Mouse (Mus musculus) neural tube, embryonic 13.5 days (tissue): ENCODE measurements at regions not wholly inside any gene's neighbourhood (a gene's known extent, or its start where the extent isn't known, plus 50 kb on each side); places are given as distances from the start of the nearest gene placed in this dataset.

Experiments used
- ATAC-seq: fragments of 200-750 bp; cut with Nextera tagmentation; 2 replicates; pipeline ENCODE4 v1.8.0; 2017; ENCODE audit warnings: low read depth, mild to moderate bottlenecking, moderate TSS enrichment, moderate library complexity
- H3K27ac ChIP-seq: fragments of 300-500 bp; sonication (generic); replicated peaks from 2 replicates; pipeline ENCODE4 v1.5.1; 2015; ENCODE audit warnings: moderate library complexity, mild to moderate bottlenecking, inconsistent platforms
- H3K27me3 ChIP-seq: fragments of 300-500 bp; sonication (generic); 2 replicates; pipeline ENCODE4 v1.6.1; 2015; ENCODE audit warnings: mild to moderate bottlenecking, inconsistent platforms
- H3K36me3 ChIP-seq: fragments of 300-500 bp; sonication (generic); 2 replicates; pipeline ENCODE4 v1.6.1; 2015; ENCODE audit warnings: mild to moderate bottlenecking, inconsistent platforms
- H3K4me1 ChIP-seq: fragments of 300-500 bp; sonication (generic); replicated peaks from 2 replicates; pipeline ENCODE4 v1.6.1; 2015; ENCODE audit warnings: inconsistent platforms
- H3K4me2 ChIP-seq: fragments of 300-500 bp; sonication (generic); 2 replicates; pipeline ENCODE4 v1.6.1; 2015; ENCODE audit warnings: inconsistent platforms, mild to moderate bottlenecking, moderate library complexity
- H3K4me3 ChIP-seq: fragments of 300-500 bp; sonication (generic); 2 replicates; pipeline ENCODE4 v1.5.1; 2015; ENCODE audit warnings: mild to moderate bottlenecking, inconsistent platforms
- H3K9ac ChIP-seq: fragments of 300-500 bp; sonication (generic); 2 replicates; pipeline ENCODE4 v1.6.1; 2015; ENCODE audit warnings: moderate library complexity, mild to moderate bottlenecking, inconsistent platforms
- H3K9me3 ChIP-seq: fragments of 300-500 bp; sonication (generic); 2 replicates; pipeline ENCODE4 v1.6.1; 2016; ENCODE audit warnings: inconsistent platforms
- WGBS: fragments of 180-500 bp; shearing (Covaris S2); methylation state at CpG from one replicate; pipeline ENCODE4 v1.1.7; 2015; 5-methylcytosine and 5-hydroxymethylcytosine counted together

- peaks cover 11% of the 10 kb centered on the region for H3K4me1 ChIP-seq
- H3K9me3 ChIP-seq, result no peaks in the 10 kb centered on the region
- WGBS, result 79% methylated on average over 4 of the region's 6 CpGs
- no peak overlapping the region for H3K27ac ChIP-seq
- no peaks in the 10 kb centered on the region for H3K36me3 ChIP-seq
- no peaks in the 10 kb centered on the region for H3K27me3 ChIP-seq
- H3K4me2 ChIP-seq, result no peak overlapping the region
- H3K9ac ChIP-seq, result no peak overlapping the region
- ATAC-seq, result no peak
- no peak overlapping the region for H3K4me3 ChIP-seq
Observed at GRCm38 (mm10) chr10:42075545-42075944, 57.3 kb upstream of the Armc2 start.

DNA sequence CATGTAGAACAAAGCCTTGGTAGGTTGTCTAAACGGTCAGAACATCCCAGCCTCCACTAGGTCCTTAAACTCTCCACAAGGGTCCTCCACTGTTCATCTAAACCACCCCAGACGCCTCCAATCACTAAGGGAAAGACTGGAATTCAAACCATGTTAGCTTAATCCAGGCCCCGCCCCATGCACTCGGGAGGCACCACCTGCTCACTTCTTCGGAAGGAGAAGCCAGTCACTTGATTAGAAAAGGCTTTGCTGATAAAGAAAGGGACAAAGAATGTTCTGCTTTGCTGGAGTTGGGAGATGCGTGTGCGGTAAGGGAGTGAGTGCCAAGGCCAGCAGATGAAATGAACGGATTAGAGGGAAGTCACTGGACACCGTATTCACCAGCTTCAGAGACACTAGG lies 54.5 kb upstream of the Armc2 start:
- ATAC-seq, result no peak
- WGBS, result 56% methylated on average over 9 of the region's 9 CpGs

DNA sequence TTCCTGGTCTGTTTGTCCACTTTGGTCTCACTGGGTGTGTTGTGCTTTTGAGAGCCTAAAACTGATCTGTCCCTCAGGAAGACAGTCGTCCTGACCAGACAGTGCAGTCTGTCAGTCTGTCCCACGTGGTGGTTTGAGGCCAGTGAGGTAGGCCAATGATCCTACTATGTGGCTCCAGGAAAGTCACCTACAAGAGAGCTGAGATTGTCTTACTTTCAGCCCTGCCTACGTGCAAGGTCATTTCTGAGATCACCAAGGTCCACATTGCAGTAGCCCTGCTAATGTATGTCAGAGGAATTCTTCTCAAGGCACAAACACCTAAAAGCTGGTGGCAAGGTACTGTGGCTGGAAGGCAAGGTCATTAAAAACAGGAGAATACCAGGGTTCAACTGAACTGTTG lies 53.9 kb upstream of the Armc2 start:
- Histone ChIP-seq H3K4me3 (no peak overlapping the region), H3K9ac (no peak overlapping the region), H3K36me3 (no peaks in the 10 kb centered on the region), H3K4me2 (no peak overlapping the region), H3K27me3 (no peaks in the 10 kb centered on the region), H3K9me3 (no peaks in the 10 kb centered on the region), H3K27ac (no peak overlapping the region), H3K4me1 (peaks cover 11% of the 10 kb centered on the region)
- ATAC-seq, result no peak
- 47% methylated on average over 3 of the region's 3 CpGs for WGBS

More for the DNA sequence above, 54.5 kb upstream of the Armc2 start:
- Histone ChIP-seq H3K9ac (no peak overlapping the region), H3K4me2 (no peak overlapping the region), H3K4me3 (no peak overlapping the region), H3K27ac (no peak overlapping the region), H3K9me3 (no peaks in the 10 kb centered on the region), H3K27me3 (no peaks in the 10 kb centered on the region), H3K36me3 (no peaks in the 10 kb centered on the region), H3K4me1 (peaks cover 11% of the 10 kb centered on the region)

- 26% methylated on average over 8 of the region's 8 CpGs for WGBS
- no peaks in the 10 kb centered on the region for H3K36me3 ChIP-seq
- no peak overlapping the region for H3K4me2 ChIP-seq
- H3K4me3 ChIP-seq, result no peak overlapping the region
- peaks cover 11% of the 10 kb centered on the region for H3K4me1 ChIP-seq
- ATAC-seq, result peak; percentile 42
- H3K27ac ChIP-seq, result no peak overlapping the region
- H3K27me3 ChIP-seq, result no peaks in the 10 kb centered on the region
- H3K9me3 ChIP-seq, result no peaks in the 10 kb centered on the region
- H3K9ac ChIP-seq, result 0 out of 2 replicates have a peak overlapping the region, but pooled peaks have one; percentile 13
Observed at GRCm38 (mm10) chr10:42071404-42072024, 53.3 kb upstream of the Armc2 start.

- Histone ChIP-seq H3K9me3 (no peaks in the 10 kb centered on the region), H3K27me3 (no peaks in the 10 kb centered on the region), H3K36me3 (no peaks in the 10 kb centered on the region), H3K9ac (no peak overlapping the region), H3K4me1 (peaks cover 11% of the 10 kb centered on the region), H3K4me2 (no peak overlapping the region), H3K4me3 (no peak overlapping the region), H3K27ac (no peak overlapping the region)
- 24% methylated on average over 10 of the region's 10 CpGs for WGBS
- peak; percentile 60 for ATAC-seq
Observed at GRCm38 (mm10) chr10:42070611-42071403, 52.6 kb upstream of the Armc2 start.

GRCm38 (mm10) chr10:42069751-42070150 lies 51.5 kb upstream of the Armc2 start:
- no peaks in the 10 kb centered on the region for H3K27me3 ChIP-seq
- no peak overlapping the region for H3K9ac ChIP-seq
- H3K9me3 ChIP-seq, result no peaks in the 10 kb centered on the region
- no peak for ATAC-seq
- no peak overlapping the region for H3K27ac ChIP-seq
- 89% methylated on average over 8 of the region's 8 CpGs for WGBS
- H3K4me3 ChIP-seq, result no peak overlapping the region
- no peak overlapping the region for H3K4me2 ChIP-seq
- peaks cover 11% of the 10 kb centered on the region for H3K4me1 ChIP-seq
- no peaks in the 10 kb centered on the region for H3K36me3 ChIP-seq

DNA sequence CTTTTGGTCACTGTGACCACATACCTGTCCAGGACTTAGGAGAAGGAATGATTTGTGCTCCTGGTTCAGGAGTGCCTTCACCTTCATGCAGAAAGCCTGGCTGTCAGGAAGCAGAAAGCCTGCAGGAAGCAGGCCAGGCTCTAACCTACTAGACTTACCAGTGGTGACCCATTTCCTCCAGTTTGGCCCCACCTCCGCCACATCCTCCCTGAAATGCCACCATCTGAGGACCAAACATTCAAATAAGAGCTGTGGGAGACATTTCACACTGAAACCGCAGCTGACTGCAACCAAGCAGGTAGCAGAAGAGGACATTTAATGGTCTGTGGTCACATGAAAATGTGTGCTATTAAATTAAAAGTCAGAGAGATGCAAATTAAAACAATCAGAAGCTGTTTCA lies 50.3 kb upstream of the Armc2 start:
- Histone ChIP-seq H3K27ac (no peak overlapping the region), H3K4me1 (peaks cover 11% of the 10 kb centered on the region), H3K36me3 (no peaks in the 10 kb centered on the region), H3K4me3 (no peak overlapping the region), H3K27me3 (no peaks in the 10 kb centered on the region), H3K4me2 (no peak overlapping the region), H3K9ac (no peak overlapping the region), H3K9me3 (no peaks in the 10 kb centered on the region)
- WGBS, result 79% methylated on average over 2 of the region's 2 CpGs
- no peak for ATAC-seq
